Comparison of ENCODE assay signal across 9 mouse cellular contexts in the genomic region with DNA sequence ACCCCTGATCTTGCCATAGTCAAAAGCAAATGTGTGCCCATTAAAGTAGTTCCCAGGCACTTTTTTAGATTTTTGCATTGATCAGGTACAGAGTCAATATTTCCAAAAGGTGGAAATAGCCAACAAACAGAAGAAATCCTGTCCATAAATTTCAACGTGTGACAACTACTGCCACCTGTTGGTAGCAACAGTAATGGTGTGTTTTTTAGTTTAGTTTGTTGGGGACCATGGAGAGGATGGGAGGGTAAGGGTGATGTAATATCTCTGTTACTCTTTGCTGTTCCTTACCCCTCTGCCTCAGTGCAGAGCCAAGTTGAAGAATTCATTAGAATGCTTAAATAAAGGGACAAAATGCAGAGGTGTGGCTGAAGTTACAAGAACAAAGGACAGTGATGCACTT. TPM values are rescaled to one million over a fixed set of nuclear protein-coding genes. Genes with fewer than 3 reads are reported as not detected.
DNase-seq lines count a peak whose midpoint lies in the region; ATAC-seq lines count a peak whose summit lies in the region.
"Had no signal": no experiment of that assay in that cellular context is flagged by ENCODE, and none has a peak within 500 bp of the region (broad histone marks: within the 10 kb centered on the region; RNA-seq: fewer than 3 reads in every experiment).

No protein-coding gene starts in this region.

- no peak overlapping the region for H3K4me2 ChIP-seq in hindbrain, embryonic 12.5 days (replicated peaks)
- H3K4me2 ChIP-seq in hindbrain, embryonic 16.5 days (ENCODE audit: low read length) = no peak overlapping the region
- no peak overlapping the region for H3K4me2 ChIP-seq in hindbrain, embryonic 14.5 days (replicated peaks)
- H3K4me2 ChIP-seq: neural tube, embryonic 12.5 days had no signal

- no peaks in the 10 kb centered on the region for H3K36me3 ChIP-seq in hindbrain, embryonic 12.5 days
- no peaks in the 10 kb centered on the region for H3K36me3 ChIP-seq in hindbrain, embryonic 16.5 days (ENCODE audit: control insufficient read depth, insufficient read depth, low read length)
- H3K36me3 ChIP-seq in hindbrain, embryonic 14.5 days (replicated peaks; ENCODE audit: control insufficient read depth, insufficient read depth) = no peaks in the 10 kb centered on the region
- H3K36me3 ChIP-seq: neural tube, embryonic 12.5 days had no signal

- no peaks in the 10 kb centered on the region for H3K27me3 ChIP-seq in hindbrain, embryonic 12.5 days
- no peaks in the 10 kb centered on the region for H3K27me3 ChIP-seq in hindbrain, embryonic 16.5 days (replicated peaks; ENCODE audit: control insufficient read depth, insufficient read depth, low read length)
- H3K27me3 ChIP-seq in hindbrain, embryonic 14.5 days (ENCODE audit: control insufficient read depth, insufficient read depth, low read length) = no peaks in the 10 kb centered on the region
- H3K27me3 ChIP-seq: neural tube, embryonic 12.5 days had no signal

- DNase-seq in 3T3-L1 (ENCODE audit: low read depth, low spot score) (peak; percentile 87), MN1 (ENCODE audit: low spot score) (peak; percentile 35)
- DNase-seq in hindbrain, embryonic 14.5 days (ENCODE audit: low spot score) = peak; percentile 67
- DNase-seq in spleen, adult 18-20 months = no peak
- DNase-seq in gastrocnemius, postnatal 14 days = no peak
- no peak for DNase-seq in adrenal gland, postnatal 14 days

- H3K27ac ChIP-seq in hindbrain, embryonic 12.5 days = no peak overlapping the region
- no peak overlapping the region for H3K27ac ChIP-seq in hindbrain, embryonic 16.5 days (ENCODE audit: low read depth, low read length)
- H3K27ac ChIP-seq in hindbrain, embryonic 14.5 days = no peak overlapping the region
- H3K27ac ChIP-seq: neural tube, embryonic 12.5 days had no signal

- WGBS in hindbrain, embryonic 12.5 days = 8% methylated on average over 1 of the region's 1 CpGs
- WGBS in hindbrain, embryonic 16.5 days = 13% methylated on average over 1 of the region's 1 CpGs
- WGBS in hindbrain, embryonic 14.5 days = 0% methylated on average over 1 of the region's 1 CpGs

- no peak overlapping the region for H3K9ac ChIP-seq in hindbrain, embryonic 12.5 days
- no peak overlapping the region for H3K9ac ChIP-seq in hindbrain, embryonic 16.5 days (ENCODE audit: low read depth, low read length)
- H3K9ac ChIP-seq in hindbrain, embryonic 14.5 days = no peak overlapping the region
- H3K9ac ChIP-seq: neural tube, embryonic 12.5 days had no signal

- H3K4me1 ChIP-seq in hindbrain, embryonic 12.5 days = no peaks in the 10 kb centered on the region
- H3K4me1 ChIP-seq in hindbrain, embryonic 16.5 days (ENCODE audit: control insufficient read depth, insufficient read depth, low read depth, low read length) = no peaks in the 10 kb centered on the region
- no peaks in the 10 kb centered on the region for H3K4me1 ChIP-seq in hindbrain, embryonic 14.5 days (replicated peaks; ENCODE audit: control insufficient read depth, insufficient read depth, low read length)
- H3K4me1 ChIP-seq: neural tube, embryonic 12.5 days had no signal

- intact Hi-C loops in gastrocnemius, postnatal 14 days (cut with DNase I; ENCODE audit: low total_unique reads) = loop anchor here (5.0 kb wide), 1 partner anchor 519 kb away; no protein-coding TSS in a partner anchor

- no peaks in the 10 kb centered on the region for H3K9me3 ChIP-seq in hindbrain, embryonic 12.5 days (replicated peaks)
- H3K9me3 ChIP-seq in hindbrain, embryonic 16.5 days (ENCODE audit: control insufficient read depth, low read length) = no peaks in the 10 kb centered on the region
- H3K9me3 ChIP-seq in hindbrain, embryonic 14.5 days (ENCODE audit: control insufficient read depth, low read length) = no peaks in the 10 kb centered on the region
- H3K9me3 ChIP-seq: neural tube, embryonic 12.5 days had no signal

- 0 out of 2 replicates have a peak, but pooled peaks have one; percentile 19 for ATAC-seq in hindbrain, embryonic 12.5 days (ENCODE audit: low FRiP score)
- ATAC-seq in hindbrain, embryonic 16.5 days = no peak
- ATAC-seq in hindbrain, embryonic 14.5 days (ENCODE audit: low FRiP score) = no peak

- no peak overlapping the region for H3K4me3 ChIP-seq in hindbrain, embryonic 12.5 days
- H3K4me3 ChIP-seq in hindbrain, embryonic 16.5 days (ENCODE audit: low read length) = no peak overlapping the region
- no peak overlapping the region for H3K4me3 ChIP-seq in hindbrain, embryonic 14.5 days (replicated peaks; ENCODE audit: low read length)
- H3K4me3 ChIP-seq: neural tube, embryonic 12.5 days had no signal

RNA-seq across cellular contexts. Expression of a gene that starts 2.7 kb away (rescaled TPM):
- polyA plus RNA-seq in hindbrain, embryonic 12.5 days (2016; fragmentation: Nextera tagmentation; extraction: Ambion mirVana) = not detected in 2 replicates
- polyA plus RNA-seq in hindbrain, embryonic 16.5 days (2015; fragmentation: Nextera tagmentation; extraction: Ambion mirVana) = not detected in 2 replicates
- polyA plus RNA-seq in hindbrain, embryonic 14.5 days (2014; fragmentation: Nextera tagmentation; extraction: Ambion mirVana) = not detected in 2 replicates
- total RNA-seq in gastrocnemius, postnatal 14 days (2021) = not detected
- total RNA-seq in adrenal gland, postnatal 14 days (2021) = not detected in 2 replicates
- polyA plus RNA-seq: neural tube, embryonic 12.5 days had no signal

RNA-seq across cellular contexts. Expression of a gene that starts 33.1 kb away (rescaled TPM):
- polyA plus RNA-seq in hindbrain, embryonic 12.5 days (2016; fragmentation: Nextera tagmentation; extraction: Ambion mirVana) = 26.6 and 28.7 TPM in 2 replicates
- polyA plus RNA-seq in hindbrain, embryonic 16.5 days (2015; fragmentation: Nextera tagmentation; extraction: Ambion mirVana) = 16.4 and 19.6 TPM in 2 replicates
- polyA plus RNA-seq in hindbrain, embryonic 14.5 days (2014; fragmentation: Nextera tagmentation; extraction: Ambion mirVana) = 17.8 and 18.1 TPM in 2 replicates
- 10 to 100 TPM in 1 of 2 experiments, 1 to 10 TPM in 1; 9.3 to 11.2 TPM for total RNA-seq in gastrocnemius, postnatal 14 days (2021)
- 20.4 and 21.3 TPM in 2 replicates for total RNA-seq in adrenal gland, postnatal 14 days (2021)

Comparison
In these comparisons a context has a peak if more than half of its experiments do, and no peak if none do; other contexts are left out.
1. DNase-seq: peak in 3T3-L1 (single experiment), MN1 (single experiment) and hindbrain, embryonic 14.5 days (single experiment); none in spleen, adult 18-20 months (0 of 2), gastrocnemius, postnatal 14 days (single experiment) and adrenal gland, postnatal 14 days (single experiment).